Mouse (Mus musculus): ENCODE data around the gene Gramd4.
A peak's percentile ranks its signal among the peaks of the same experiment; 100 is the strongest.

Gene Gramd4

DNA sequence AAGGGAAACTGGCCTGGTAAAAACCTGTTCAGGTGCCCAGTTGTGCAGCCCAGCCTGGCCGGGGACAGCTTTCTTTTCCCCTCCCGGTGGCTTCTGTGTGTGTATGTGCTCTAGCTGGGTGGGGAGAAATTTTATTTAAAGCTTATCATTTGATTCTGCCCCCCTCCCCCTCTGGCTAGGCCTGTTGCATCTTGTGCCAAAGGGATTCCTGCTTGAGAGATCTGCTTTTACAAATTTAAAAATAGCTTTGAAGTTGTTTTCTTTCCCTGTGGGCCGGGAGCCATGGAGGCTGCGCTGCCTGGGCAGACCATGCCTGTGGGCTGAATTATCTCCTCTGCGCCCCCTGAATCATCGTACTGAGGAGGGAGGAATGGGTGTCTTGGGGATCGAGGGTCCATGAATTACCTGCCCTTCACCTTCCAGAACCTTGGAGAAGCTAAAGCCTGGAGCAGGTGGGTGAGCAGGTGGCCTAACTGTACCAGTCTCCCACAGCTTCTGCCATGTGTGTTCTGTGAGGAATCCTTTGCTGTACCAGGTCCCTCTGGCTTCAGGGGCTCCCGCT lies 52.2 kb downstream of the Gramd4 start:
- no peak for DNase-seq (ENCODE audit: extremely low read depth, insufficient read length, low spot score)

- peak; percentile 52 for DNase-seq (ENCODE audit: extremely low read depth, insufficient read length, low spot score)
Observed at GRCm38 (mm10) chr15:86110361-86111103, 53.0 kb downstream of the Gramd4 start.

GRCm38 (mm10) chr15:86112707-86113341 lies 55.3 kb downstream of the Gramd4 start:
- peak; percentile 55 for DNase-seq (ENCODE audit: extremely low read depth, insufficient read length, low spot score)

DNA sequence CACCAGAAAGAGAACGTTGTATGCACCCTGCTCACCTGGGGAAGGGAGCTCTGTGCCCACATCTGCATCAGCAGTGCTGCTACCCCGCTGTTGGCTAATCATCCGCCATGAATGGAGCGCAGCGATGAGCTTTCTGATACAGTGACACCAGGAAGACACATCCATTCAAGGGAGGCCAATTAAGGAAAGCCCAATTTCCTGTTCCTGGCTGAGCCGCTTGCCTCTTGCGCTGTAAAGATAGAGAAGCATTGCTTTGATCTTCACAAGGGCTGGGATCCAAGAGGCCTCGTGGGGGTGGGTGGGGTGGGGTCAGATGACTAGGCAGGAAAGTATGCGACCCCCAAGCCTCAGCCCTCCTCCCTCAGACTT lies 55.8 kb downstream of the Gramd4 start:
- no peak for DNase-seq (ENCODE audit: extremely low read depth, insufficient read length, low spot score)

- no peak for DNase-seq (ENCODE audit: extremely low read depth, insufficient read length, low spot score)
Observed at GRCm38 (mm10) chr15:86116421-86116820, 58.9 kb downstream of the Gramd4 start.

GRCm38 (mm10) chr15:86117115-86118100 lies 59.9 kb downstream of the Gramd4 start:
- DNase-seq (ENCODE audit: extremely low read depth, insufficient read length, low spot score) = no peak

DNA sequence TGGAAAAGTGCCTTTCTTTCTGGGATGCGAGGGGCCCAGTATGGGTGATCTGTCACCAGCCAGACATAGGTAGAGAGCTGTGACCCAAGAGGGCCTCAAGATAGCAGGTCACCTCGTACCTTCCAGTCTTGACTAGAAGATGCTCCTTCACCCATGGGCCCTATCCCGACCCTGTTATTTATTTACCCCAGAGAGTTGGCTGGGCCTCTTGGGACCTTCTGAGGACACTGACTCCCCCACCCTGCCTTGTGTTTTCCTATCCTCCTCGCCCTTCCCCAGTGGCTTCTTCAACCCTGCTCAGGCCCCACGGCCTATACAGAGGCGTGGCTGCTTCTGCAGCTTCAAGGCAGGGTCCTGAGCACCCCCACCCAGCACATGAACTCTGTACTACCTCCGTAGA lies 61.7 kb downstream of the Gramd4 start:
- DNase-seq (ENCODE audit: extremely low read depth, insufficient read length, low spot score) = no peak

GRCm38 (mm10) chr15:86122261-86122949 lies 64.9 kb downstream of the Gramd4 start:
- DNase-seq (ENCODE audit: extremely low read depth, insufficient read length, low spot score) = peak; percentile 86

- no peak for DNase-seq (ENCODE audit: extremely low read depth, insufficient read length, low spot score)
Observed at GRCm38 (mm10) chr15:86123409-86123808, 65.9 kb downstream of the Gramd4 start.

GRCm38 (mm10) chr15:86124359-86124758 lies 66.9 kb downstream of the Gramd4 start:
- peak; percentile 48 for DNase-seq (ENCODE audit: extremely low read depth, insufficient read length, low spot score)

DNA sequence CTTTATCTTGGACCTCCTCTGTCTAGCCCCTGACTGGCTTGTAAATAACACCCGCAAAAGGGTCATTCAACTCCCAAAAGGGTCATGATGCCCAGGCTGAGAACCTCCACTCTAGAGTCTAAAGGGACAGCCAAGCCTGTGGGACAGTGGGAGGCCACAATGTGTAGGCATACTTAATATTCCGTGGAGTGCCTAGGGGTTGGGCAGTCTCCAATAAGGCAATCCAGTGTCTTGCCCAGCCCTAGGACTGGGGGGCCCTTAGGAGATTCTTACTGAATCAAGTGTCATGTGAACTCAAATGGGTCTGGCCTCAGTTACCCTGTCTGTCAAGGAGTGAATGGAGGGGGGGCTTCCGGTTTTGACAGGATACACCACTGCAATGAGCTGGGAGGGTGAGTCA lies 71.5 kb downstream of the Gramd4 start:
- no peak for DNase-seq (ENCODE audit: extremely low read depth, insufficient read length, low spot score)

DNA sequence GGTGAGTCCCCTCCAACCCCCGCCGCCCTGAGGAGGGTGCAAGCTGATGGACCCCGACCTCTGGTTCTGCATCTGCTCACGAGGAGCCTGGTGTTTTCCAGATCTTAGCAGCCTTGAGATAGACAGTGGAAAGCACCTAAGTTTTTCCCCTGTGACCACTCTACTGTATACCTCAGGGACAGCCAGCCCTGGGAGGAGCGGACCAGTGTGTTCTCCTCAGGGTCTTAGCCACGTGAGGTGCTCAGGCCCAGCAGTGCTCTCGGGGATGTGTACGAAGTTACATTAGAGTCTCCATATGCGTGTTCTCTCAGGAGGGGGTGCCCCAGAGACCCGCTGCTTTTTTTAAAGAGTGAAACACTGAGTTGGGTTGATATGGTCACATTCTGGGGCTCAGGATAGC lies 73.2 kb downstream of the Gramd4 start:
- no peak for DNase-seq (ENCODE audit: extremely low read depth, insufficient read length, low spot score)

DNA sequence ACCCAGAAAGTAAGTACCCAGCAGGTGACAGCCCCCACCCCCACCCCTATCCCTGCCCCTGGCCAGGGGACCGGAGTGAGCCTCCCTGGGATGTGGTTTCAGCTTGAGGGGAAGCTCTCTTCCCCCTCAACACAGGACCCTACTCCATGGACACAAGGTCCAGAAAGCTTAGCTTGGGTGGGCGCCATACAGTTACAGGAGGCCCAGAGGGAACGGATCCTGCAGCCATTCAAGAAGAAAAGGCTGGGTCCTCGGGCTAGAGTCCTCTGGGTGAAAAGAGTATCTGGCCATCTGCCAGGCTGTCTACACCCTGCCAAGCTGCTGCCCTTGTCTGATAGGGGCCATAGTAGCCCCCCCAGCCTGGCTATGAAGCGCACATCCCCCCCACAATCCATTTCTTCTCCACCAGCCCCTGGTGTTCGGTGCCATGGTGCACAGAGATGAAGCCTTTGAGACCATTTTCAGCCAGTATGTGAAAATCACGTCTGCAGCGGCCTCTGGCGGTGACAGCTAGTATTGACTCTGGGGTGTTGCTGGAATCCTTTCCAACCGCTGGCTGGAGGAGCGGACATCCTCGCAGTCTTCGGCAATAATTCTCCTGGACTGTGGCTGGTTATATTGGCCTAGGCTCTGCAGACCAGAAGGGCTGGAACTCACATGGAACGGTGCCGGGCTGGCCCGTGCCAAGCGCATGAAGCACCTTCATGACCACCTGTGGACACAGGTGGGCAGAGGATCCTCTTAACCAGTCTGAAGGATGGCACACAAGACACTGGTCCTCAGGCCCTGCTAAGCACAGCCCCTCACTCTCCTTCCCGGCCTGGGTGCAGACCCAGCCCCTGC lies 77.7 kb downstream of the Gramd4 start:
- peak; percentile 56 for DNase-seq (ENCODE audit: extremely low read depth, insufficient read length, low spot score)

DNA sequence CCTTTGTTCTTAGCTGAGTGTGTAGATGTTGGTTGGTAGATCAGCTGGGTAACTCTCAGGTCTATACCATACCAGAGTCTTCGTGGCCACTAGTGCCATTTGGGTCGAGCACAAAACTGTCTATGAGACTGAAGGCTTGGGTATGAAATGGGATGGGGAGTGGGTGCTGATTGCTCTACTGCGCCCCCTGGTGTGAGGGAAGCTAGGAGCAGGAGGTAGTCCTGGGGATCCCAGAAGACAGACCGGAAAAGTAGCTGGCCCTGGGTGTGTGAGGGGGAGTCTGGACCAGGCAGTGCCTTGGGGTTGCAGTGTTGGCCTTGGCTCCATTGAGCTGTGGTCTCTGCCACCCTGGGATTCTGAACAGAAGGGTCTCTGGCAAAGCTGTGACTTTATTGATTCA lies 80.1 kb downstream of the Gramd4 start:
- DNase-seq (ENCODE audit: extremely low read depth, insufficient read length, low spot score) = no peak

DNA sequence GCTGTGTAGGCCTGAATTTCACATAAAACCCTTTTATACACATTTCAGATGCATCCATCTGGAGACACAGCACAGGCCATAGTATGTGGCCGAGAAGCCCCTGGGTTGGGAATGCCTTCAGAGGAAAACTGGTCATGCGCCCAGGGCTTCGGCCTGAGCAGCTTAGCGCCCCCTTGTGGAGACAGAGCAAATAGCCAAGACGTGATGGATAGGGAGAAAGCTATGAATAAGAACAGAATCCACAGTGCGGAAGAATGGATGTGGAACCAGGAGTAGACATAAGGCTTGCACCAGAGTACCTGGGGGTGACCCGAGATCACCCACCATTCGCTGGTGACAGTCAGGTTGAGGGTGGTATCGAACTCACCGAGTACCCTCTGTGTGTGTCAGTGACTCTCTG lies 82.8 kb downstream of the Gramd4 start:
- no peak for DNase-seq (ENCODE audit: extremely low read depth, insufficient read length, low spot score)

- DNase-seq (ENCODE audit: extremely low read depth, insufficient read length, low spot score) = no peak
Observed at GRCm38 (mm10) chr15:86144577-86144976, 87.1 kb downstream of the Gramd4 start.

- no peak for DNase-seq (ENCODE audit: extremely low read depth, insufficient read length, low spot score)
Observed at GRCm38 (mm10) chr15:86145046-86145445, 87.6 kb downstream of the Gramd4 start.

- no peak for DNase-seq (ENCODE audit: extremely low read depth, insufficient read length, low spot score)
Observed at GRCm38 (mm10) chr15:86146922-86147321, 89.4 kb downstream of the Gramd4 start.

DNA sequence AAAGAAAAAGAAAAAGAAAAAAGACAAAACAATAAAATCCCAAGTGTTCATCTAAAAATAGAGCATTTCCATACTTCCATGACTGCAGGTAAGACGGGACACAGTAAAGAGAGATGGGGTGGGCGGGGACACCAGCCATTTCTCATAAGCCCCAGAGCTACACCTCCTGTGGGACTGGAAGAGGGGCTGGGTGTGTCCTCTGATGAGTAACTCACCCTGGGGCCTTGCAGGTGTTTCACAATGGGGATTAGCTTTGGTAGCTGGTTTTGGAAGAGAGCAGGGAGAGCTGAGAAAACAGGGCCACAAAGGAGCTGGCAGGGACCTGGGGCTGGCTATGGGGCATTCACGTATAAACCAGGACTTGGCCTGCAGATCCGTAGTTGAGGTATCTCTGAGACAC lies 93.1 kb downstream of the Gramd4 start:
- no peak for DNase-seq (ENCODE audit: extremely low read depth, insufficient read length, low spot score)
